Mouse (Mus musculus) heart, embryonic 14.5 days (tissue): Measurements from ENCODE around the gene Muc5b. TPM values are rescaled to one million over a fixed set of nuclear protein-coding genes. Genes with fewer than 3 reads are reported as not detected.

Source experiments
- ATAC-seq: fragments of 200-750 bp; cut with Nextera tagmentation; 2 replicates; pipeline ENCODE4 v1.8.0; 2017; ENCODE audit warnings: low read depth, moderate TSS enrichment; ENCODE audit not compliant: insufficient number of reproducible peaks, insufficient read depth, low FRiP score
- H3K27ac ChIP-seq, 2 experiments: fragments of 200-500 bp in 1 of 2; fragments of 300-500 bp in 1 of 2; sonication (generic) in 1 of 2; replicated peaks in 1 of 2; 2 replicates each; pipeline ENCODE4 v1.5.1; 2012 to 2014; ENCODE audit warnings: low read depth in 2 of 2, low read length in 2 of 2, control low read depth in 1 of 2, mild to moderate bottlenecking in 1 of 2, mixed read lengths in 1 of 2; ENCODE audit not compliant: control insufficient read depth in 1 of 2, insufficient read depth in 1 of 2
- H3K27me3 ChIP-seq: fragments of 300-500 bp; sonication (generic); 2 replicates; pipeline ENCODE4 v1.6.1; 2014; ENCODE audit warnings: mild to moderate bottlenecking, low read length, control low read depth; ENCODE audit not compliant: control insufficient read depth, insufficient read depth
- H3K36me3 ChIP-seq: fragments of 300-500 bp; sonication (generic); 2 replicates; pipeline ENCODE4 v1.6.1; 2014; ENCODE audit warnings: mild to moderate bottlenecking, control low read depth, low read length, mixed read lengths; ENCODE audit not compliant: control insufficient read depth, insufficient read depth
- H3K4me1 ChIP-seq, 2 experiments: fragments of 200-500 bp in 1 of 2; fragments of 300-500 bp in 1 of 2; sonication (generic) in 1 of 2; 2 replicates each; pipeline ENCODE4 v1.6.1; 2012 to 2014; ENCODE audit warnings: low read length in 2 of 2, control low read depth in 1 of 2, mixed read lengths in 1 of 2; ENCODE audit not compliant: control insufficient read depth in 2 of 2, insufficient read depth in 2 of 2
- H3K4me2 ChIP-seq: fragments of 300-500 bp; sonication (generic); 2 replicates; pipeline ENCODE4 v1.6.1; 2014; ENCODE audit warnings: mild to moderate bottlenecking, low read length
- H3K4me3 ChIP-seq, 2 experiments: fragments of 200-500 bp in 1 of 2; fragments of 300-500 bp in 1 of 2; sonication (generic) in 1 of 2; 2 replicates each; pipeline ENCODE4 v1.5.1; 2012 to 2014; ENCODE audit warnings: low read length in 2 of 2, mild to moderate bottlenecking in 2 of 2, control low read depth in 1 of 2, low read depth in 1 of 2, moderate library complexity in 1 of 2; ENCODE audit not compliant: control insufficient read depth in 1 of 2, insufficient read depth in 1 of 2
- H3K9ac ChIP-seq: fragments of 300-500 bp; sonication (generic); 2 replicates; pipeline ENCODE4 v1.6.1; 2014; ENCODE audit warnings: mild to moderate bottlenecking, low read length
- H3K9me3 ChIP-seq: fragments of 300-500 bp; sonication (generic); 2 replicates; pipeline ENCODE4 v1.6.1; 2016; ENCODE audit warnings: low read length, control low read depth; ENCODE audit not compliant: control insufficient read depth
- WGBS: fragments of 180-500 bp; shearing (Covaris S2); extraction: QIAGEN DNeasy Blood & Tissue Kit; methylation state at CpG from one replicate; pipeline ENCODE4 v1.1.7; 2014; 5-methylcytosine and 5-hydroxymethylcytosine counted together
- polyA plus RNA-seq: library from polyadenylated mRNA; unstranded; fragments of >200 nt; fragmentation: Nextera tagmentation; extraction: Ambion mirVana; gene quantifications from 2 replicates; pipeline ENCODE4 v1.2.1, GENCODE M21; 2014

Muc5b gene
- polyA plus RNA-seq, 1 experiment from 2014 or later = 0.04 TPM

GRCm38 (mm10) chr7:141840354-141840753, 1.5 kb downstream of the Muc5b start:
- no peak overlapping the region for H3K4me2 ChIP-seq
- ATAC-seq = no peak
- peaks cover 32 to 34% of the 10 kb centered on the region in 2 experiments for H3K4me1 ChIP-seq
- no peak overlapping the region for H3K9ac ChIP-seq
- no peak overlapping the region for H3K4me3 ChIP-seq
- H3K9me3 ChIP-seq = no peaks in the 10 kb centered on the region
- H3K27me3 ChIP-seq = peaks cover 5% of the 10 kb centered on the region
- 83% methylated on average over 10 of the region's 10 CpGs for WGBS
- no peak overlapping the region for H3K27ac ChIP-seq
- no peaks in the 10 kb centered on the region for H3K36me3 ChIP-seq

- no peak overlapping the region for H3K27ac ChIP-seq
- WGBS = 72% methylated on average over 4 of the region's 4 CpGs
- no peaks in the 10 kb centered on the region for H3K4me1 ChIP-seq
- H3K4me3 ChIP-seq = no peak overlapping the region
- no peaks in the 10 kb centered on the region for H3K36me3 ChIP-seq
- no peak for ATAC-seq
- H3K4me2 ChIP-seq = no peak overlapping the region
- no peaks in the 10 kb centered on the region for H3K9me3 ChIP-seq
- no peaks in the 10 kb centered on the region for H3K27me3 ChIP-seq
- H3K9ac ChIP-seq = no peak overlapping the region
Observed at GRCm38 (mm10) chr7:141861046-141861445, 22.2 kb downstream of the Muc5b start.

GRCm38 (mm10) chr7:141869644-141870043, 30.8 kb downstream of the Muc5b start:
- no peak overlapping the region for H3K4me2 ChIP-seq
- WGBS = 69% methylated on average over 5 of the region's 5 CpGs
- H3K9me3 ChIP-seq = no peaks in the 10 kb centered on the region
- ATAC-seq = no peak
- no peaks in the 10 kb centered on the region; the same call in 1 of the 2 replicates for H3K27me3 ChIP-seq
- no peak overlapping the region for H3K9ac ChIP-seq
- H3K4me3 ChIP-seq = no peak overlapping the region
- H3K4me1 ChIP-seq = no peaks in the 10 kb centered on the region
- peaks cover 23% of the 10 kb centered on the region for H3K36me3 ChIP-seq
- no peak overlapping the region for H3K27ac ChIP-seq

- no peak overlapping the region for H3K9ac ChIP-seq
- H3K27me3 ChIP-seq = no peaks in the 10 kb centered on the region; the same call in 1 of the 2 replicates
- H3K4me1 ChIP-seq = no peaks in the 10 kb centered on the region
- ATAC-seq = no peak
- no peak overlapping the region for H3K4me2 ChIP-seq
- WGBS = 70% methylated on average over 5 of the region's 5 CpGs
- no peak overlapping the region for H3K4me3 ChIP-seq
- no peaks in the 10 kb centered on the region for H3K9me3 ChIP-seq
- no peak overlapping the region for H3K27ac ChIP-seq
- H3K36me3 ChIP-seq = peaks cover 29% of the 10 kb centered on the region
Observed at GRCm38 (mm10) chr7:141870553-141870952, 31.7 kb downstream of the Muc5b start.

GRCm38 (mm10) chr7:141874891-141875290, 36.0 kb downstream of the Muc5b start:
- no peak for ATAC-seq
- WGBS = 62% methylated on average over 5 of the region's 5 CpGs
- Histone ChIP-seq H3K9me3 (no peaks in the 10 kb centered on the region), H3K36me3 (peaks cover 56% of the 10 kb centered on the region), H3K9ac (no peak overlapping the region), H3K27ac (no peak overlapping the region), H3K4me1 (no peaks in the 10 kb centered on the region), H3K4me2 (no peak overlapping the region), H3K27me3 (no peaks in the 10 kb centered on the region), H3K4me3 (no peak overlapping the region)

- no peak overlapping the region for H3K9ac ChIP-seq
- no peak overlapping the region for H3K27ac ChIP-seq
- H3K4me1 ChIP-seq = peaks cover 0 to 2% of the 10 kb centered on the region in 2 experiments; a peak in 3 of 4 replicates
- peaks cover 79% of the 10 kb centered on the region for H3K36me3 ChIP-seq
- no peaks in the 10 kb centered on the region for H3K27me3 ChIP-seq
- H3K4me3 ChIP-seq = no peak overlapping the region
- no peak for ATAC-seq
- no peak overlapping the region for H3K4me2 ChIP-seq
- WGBS = 80% methylated on average over 2 of the region's 2 CpGs
- no peaks in the 10 kb centered on the region for H3K9me3 ChIP-seq
Observed at GRCm38 (mm10) chr7:141878813-141879212, 39.9 kb downstream of the Muc5b start.

- Histone ChIP-seq H3K36me3 (peaks cover 57% of the 10 kb centered on the region), H3K4me2 (no peak overlapping the region), H3K9me3 (no peaks in the 10 kb centered on the region), H3K4me1 (peaks cover 5 to 25% of the 10 kb centered on the region in 2 experiments; a peak in 3 of 4 replicates), H3K9ac (no peak overlapping the region), H3K27me3 (no peaks in the 10 kb centered on the region), H3K27ac (no peak overlapping the region), H3K4me3 (no peak overlapping the region)
- WGBS = 95% methylated on average over 7 of the region's 7 CpGs
- ATAC-seq = no peak
Observed at GRCm38 (mm10) chr7:141892151-141892550, 53.3 kb downstream of the Muc5b start.

- H3K4me3 ChIP-seq = peak overlapping the region; percentile 74 to 83
- peak overlapping the region; percentile 96 for H3K9ac ChIP-seq
- peak overlapping the region; percentile 95 for H3K4me2 ChIP-seq
- under 1% methylated on average over 16 of the region's 16 CpGs for WGBS
- H3K4me1 ChIP-seq = peaks cover 9 to 32% of the 10 kb centered on the region in 2 experiments
- H3K27ac ChIP-seq = peak overlapping the region; percentile 63 to 64
- no peaks in the 10 kb centered on the region for H3K36me3 ChIP-seq
- no peaks in the 10 kb centered on the region for H3K9me3 ChIP-seq
- H3K27me3 ChIP-seq = peaks cover 18% of the 10 kb centered on the region
- peak; percentile 27 for ATAC-seq
Observed at GRCm38 (mm10) chr7:141901825-141902224, 63.0 kb downstream of the Muc5b start.
